Mouse (Mus musculus): ENCODE measurements at regions not wholly inside any gene's neighbourhood (a gene's known extent, or its start where the extent isn't known, plus 50 kb on each side); places are given as distances from the start of the nearest gene placed in this dataset.

- Histone ChIP-seq H3K36me3 (ENCODE audit: insufficient read depth, low read length) (no peaks in the 10 kb centered on the region), H3K27me3 (ENCODE audit: insufficient read depth, low read length) (no peaks in the 10 kb centered on the region), H3K4me2 (ENCODE audit: low read depth, low read length) (no peak overlapping the region), H3K4me3 (ENCODE audit: low read length) (no peak overlapping the region), H3K9me3 (ENCODE audit: low read length) (no peaks in the 10 kb centered on the region), H3K27ac (no peak overlapping the region), H3K4me1 (ENCODE audit: insufficient read depth, low read length) (no peaks in the 10 kb centered on the region), H3K9ac (replicated peaks; ENCODE audit: low read length) (no peak overlapping the region)
- WGBS = 76% methylated on average over 5 of the region's 5 CpGs
- TF ChIP-seq CTCF (IDR thresholded peaks at IDR 0.05; ENCODE audit: low read depth) = no peak
- ATAC-seq (no peak), DNase-seq (ENCODE audit: low spot score) (no peak)
Measured at GRCm38 (mm10) chr6:135632671-135633070, 270.3 kb downstream of the Emp1 start.

DNA sequence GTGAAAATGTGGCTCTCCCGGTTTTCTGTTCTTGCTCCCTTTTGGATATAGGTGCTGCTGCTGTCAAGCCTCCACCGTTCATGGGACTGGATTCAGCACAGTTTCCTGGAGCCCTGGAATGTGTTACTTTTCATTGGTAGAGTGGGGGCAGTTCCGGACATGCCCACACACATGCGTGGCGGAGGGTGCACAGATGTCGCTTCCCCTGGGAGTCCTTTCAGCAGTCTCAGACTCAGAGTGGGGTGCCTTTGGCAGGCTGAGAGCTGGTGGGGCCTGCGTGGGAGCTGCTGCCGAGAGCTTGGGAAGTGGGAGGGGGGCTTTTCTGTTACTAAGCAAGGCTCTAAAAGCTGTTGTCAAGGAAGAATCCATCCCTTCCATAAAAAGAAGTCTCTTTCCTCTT lies 274.3 kb downstream of the Emp1 start:
- no peaks in the 10 kb centered on the region for H3K27me3 ChIP-seq (ENCODE audit: insufficient read depth, low read length)
- 60% methylated on average over 8 of the region's 8 CpGs for WGBS
- no peak for TF ChIP-seq CTCF (IDR thresholded peaks at IDR 0.05; ENCODE audit: low read depth)
- H3K9me3 ChIP-seq (ENCODE audit: low read length) = 0 out of 2 replicates have a peak, but pooled peaks cover 2% of the 10 kb centered on the region
- H3K36me3 ChIP-seq (ENCODE audit: insufficient read depth, low read length) = no peaks in the 10 kb centered on the region
- no peak for DNase-seq (ENCODE audit: low spot score)
- H3K4me2 ChIP-seq (ENCODE audit: low read depth, low read length) = no peak overlapping the region
- H3K9ac ChIP-seq (replicated peaks; ENCODE audit: low read length) = no peak overlapping the region
- H3K27ac ChIP-seq = no peak overlapping the region
- H3K4me1 ChIP-seq (ENCODE audit: insufficient read depth, low read length) = no peaks in the 10 kb centered on the region
- ATAC-seq = no peak
- H3K4me3 ChIP-seq (ENCODE audit: low read length) = no peak overlapping the region

GRCm38 (mm10) chr6:135642711-135643110 lies 280.4 kb downstream of the Emp1 start:
- 0 out of 2 replicates have a peak, but pooled peaks cover 2% of the 10 kb centered on the region for H3K9me3 ChIP-seq (ENCODE audit: low read length)
- no peak for ATAC-seq
- H3K27me3 ChIP-seq (ENCODE audit: insufficient read depth, low read length) = no peaks in the 10 kb centered on the region
- H3K4me3 ChIP-seq (ENCODE audit: low read length) = no peak overlapping the region
- no peaks in the 10 kb centered on the region for H3K36me3 ChIP-seq (ENCODE audit: insufficient read depth, low read length)
- no peak overlapping the region for H3K4me2 ChIP-seq (ENCODE audit: low read depth, low read length)
- H3K9ac ChIP-seq (replicated peaks; ENCODE audit: low read length) = no peak overlapping the region
- no peak overlapping the region for H3K27ac ChIP-seq
- no peak for TF ChIP-seq CTCF (IDR thresholded peaks at IDR 0.05; ENCODE audit: low read depth)
- no peaks in the 10 kb centered on the region for H3K4me1 ChIP-seq (ENCODE audit: insufficient read depth, low read length)
- no peak for DNase-seq (ENCODE audit: low spot score)
- WGBS = 78% methylated on average over 5 of the region's 5 CpGs

- Histone ChIP-seq H3K4me1 (ENCODE audit: insufficient read depth, low read length) (no peaks in the 10 kb centered on the region), H3K4me2 (ENCODE audit: low read depth, low read length) (no peak overlapping the region), H3K27ac (no peak overlapping the region), H3K4me3 (ENCODE audit: low read length) (no peak overlapping the region), H3K9me3 (ENCODE audit: low read length) (no peaks in the 10 kb centered on the region), H3K27me3 (ENCODE audit: insufficient read depth, low read length) (no peaks in the 10 kb centered on the region), H3K9ac (replicated peaks; ENCODE audit: low read length) (no peak overlapping the region), H3K36me3 (ENCODE audit: insufficient read depth, low read length) (no peaks in the 10 kb centered on the region)
- WGBS = 74% methylated on average over 1 of the region's 1 CpGs
- TF ChIP-seq CTCF (IDR thresholded peaks at IDR 0.05; ENCODE audit: low read depth) = no peak
- ATAC-seq = no peak
- no peak for DNase-seq (ENCODE audit: low spot score)
Measured at GRCm38 (mm10) chr6:135646177-135646576, 283.8 kb downstream of the Emp1 start.

DNA sequence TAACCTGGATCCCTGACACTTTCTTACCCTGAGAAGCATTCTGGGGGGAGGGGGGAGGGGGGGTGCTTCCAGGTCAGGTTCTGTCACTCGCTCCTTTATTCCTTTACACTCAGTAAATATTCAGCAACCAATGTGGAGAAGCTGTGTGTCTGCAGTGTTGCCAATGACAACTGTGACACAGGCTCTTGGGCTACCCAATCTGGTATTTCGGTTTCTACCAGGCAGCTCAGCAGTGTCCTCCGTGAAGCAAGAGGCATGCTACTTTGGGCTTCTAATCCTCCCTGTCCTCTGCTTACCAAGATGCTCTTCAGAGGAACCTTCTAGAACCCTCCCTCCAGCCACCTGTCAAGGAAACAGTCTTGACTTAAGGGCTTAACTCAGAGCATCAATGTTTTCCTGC lies 290.7 kb downstream of the Emp1 start:
- H3K4me2 ChIP-seq (ENCODE audit: low read depth, low read length) = no peak overlapping the region

GRCm38 (mm10) chr6:135662386-135662785 lies 300.0 kb downstream of the Emp1 start:
- DNase-seq (ENCODE audit: low spot score) = peak; percentile 26

More for the DNA sequence above, 290.7 kb downstream of the Emp1 start:
- Histone ChIP-seq H3K4me3 (ENCODE audit: low read length) (no peak overlapping the region), H3K27me3 (ENCODE audit: insufficient read depth, low read length) (no peaks in the 10 kb centered on the region), H3K36me3 (ENCODE audit: insufficient read depth, low read length) (no peaks in the 10 kb centered on the region), H3K9ac (replicated peaks; ENCODE audit: low read length) (no peak overlapping the region), H3K27ac (no peak overlapping the region), H3K9me3 (ENCODE audit: low read length) (no peaks in the 10 kb centered on the region), H3K4me1 (ENCODE audit: insufficient read depth, low read length) (no peaks in the 10 kb centered on the region)
- no peak for TF ChIP-seq CTCF (IDR thresholded peaks at IDR 0.05; ENCODE audit: low read depth)
- 91% methylated on average over 3 of the region's 3 CpGs for WGBS
- ATAC-seq (no peak), DNase-seq (ENCODE audit: low spot score) (no peak)

GRCm38 (mm10) chr6:135662801-135663537 lies 300.6 kb downstream of the Emp1 start:
- ATAC-seq = no peak
- TF ChIP-seq CTCF (IDR thresholded peaks at IDR 0.05; ENCODE audit: low read depth) = no peak
- Histone ChIP-seq H3K9me3 (ENCODE audit: low read length) (no peaks in the 10 kb centered on the region), H3K4me1 (ENCODE audit: insufficient read depth, low read length) (no peaks in the 10 kb centered on the region), H3K36me3 (ENCODE audit: insufficient read depth, low read length) (no peaks in the 10 kb centered on the region), H3K27ac (no peak overlapping the region), H3K9ac (replicated peaks; ENCODE audit: low read length) (no peak overlapping the region), H3K27me3 (ENCODE audit: insufficient read depth, low read length) (no peaks in the 10 kb centered on the region), H3K4me3 (ENCODE audit: low read length) (no peak overlapping the region), H3K4me2 (ENCODE audit: low read depth, low read length) (no peak overlapping the region)
- WGBS = 79% methylated on average over 4 of the region's 4 CpGs
- no peak for DNase-seq (ENCODE audit: low spot score)

More at GRCm38 (mm10) chr6:135662386-135662785, 300.0 kb downstream of the Emp1 start:
- Histone ChIP-seq H3K27me3 (ENCODE audit: insufficient read depth, low read length) (no peaks in the 10 kb centered on the region), H3K9ac (replicated peaks; ENCODE audit: low read length) (no peak overlapping the region), H3K36me3 (ENCODE audit: insufficient read depth, low read length) (no peaks in the 10 kb centered on the region), H3K9me3 (ENCODE audit: low read length) (no peaks in the 10 kb centered on the region), H3K4me1 (ENCODE audit: insufficient read depth, low read length) (no peaks in the 10 kb centered on the region), H3K4me3 (ENCODE audit: low read length) (no peak overlapping the region), H3K27ac (no peak overlapping the region), H3K4me2 (ENCODE audit: low read depth, low read length) (no peak overlapping the region)
- ATAC-seq = no peak
- no peak for TF ChIP-seq CTCF (IDR thresholded peaks at IDR 0.05; ENCODE audit: low read depth)
- WGBS = 60% methylated on average over 3 of the region's 3 CpGs

Data from hindbrain, postnatal 0 days (tissue).